Mouse (Mus musculus): ENCODE measurements at regions not wholly inside any gene's neighbourhood (a gene's known extent, or its start where the extent isn't known, plus 50 kb on each side); places are given as distances from the start of the nearest gene placed in this dataset.
A peak's percentile ranks its signal among the peaks of the same experiment; 100 is the strongest.
"Not testable (repeated sequence)": the region's sequence is repeated elsewhere in the genome, so short reads cannot be mapped to it uniquely, and the experiment has no call there.

GRCm38 (mm10) chr8:20436956-20437355 lies 73.9 kb upstream of the Gm15319 start:
- not testable (repeated sequence) for DNase-seq (ENCODE audit: low spot score)

GRCm38 (mm10) chr8:20433236-20433635 lies 70.2 kb upstream of the Gm15319 start:
- DNase-seq (ENCODE audit: low spot score), result not testable (repeated sequence)

GRCm38 (mm10) chr8:20429469-20429868 lies 66.5 kb upstream of the Gm15319 start:
- DNase-seq (ENCODE audit: low spot score), result not testable (repeated sequence)

- DNase-seq (ENCODE audit: low spot score), result not testable (repeated sequence)
Measured at GRCm38 (mm10) chr8:20424903-20425222, 61.9 kb upstream of the Gm15319 start.

GRCm38 (mm10) chr8:20424104-20424902 lies 61.3 kb upstream of the Gm15319 start:
- peak; percentile 100 for DNase-seq (ENCODE audit: low spot score)

- DNase-seq (ENCODE audit: low spot score), result not testable (repeated sequence)
Measured at GRCm38 (mm10) chr8:20420807-20421206, 57.8 kb upstream of the Gm15319 start.
